Mouse (Mus musculus) neural tube, embryonic 15.5 days (tissue): ENCODE measurements at regions not wholly inside any gene's neighbourhood (a gene's known extent, or its start where the extent isn't known, plus 50 kb on each side); places are given as distances from the start of the nearest gene placed in this dataset.

Experiments used
- ATAC-seq: fragments of 200-750 bp; cut with Nextera tagmentation; 2 replicates; pipeline ENCODE4 v1.8.0; 2017; ENCODE audit warnings: mild to moderate bottlenecking, moderate TSS enrichment, moderate library complexity; ENCODE audit not compliant: low FRiP score
- H3K27ac ChIP-seq: fragments of 300-500 bp; sonication (generic); replicated peaks from 2 replicates; pipeline ENCODE4 v1.5.1; 2015; ENCODE audit warnings: mild to moderate bottlenecking, inconsistent platforms
- H3K27me3 ChIP-seq: fragments of 300-500 bp; sonication (generic); replicated peaks from 2 replicates; pipeline ENCODE4 v1.6.1; 2015; ENCODE audit warnings: inconsistent platforms
- H3K36me3 ChIP-seq: fragments of 300-500 bp; sonication (generic); 2 replicates; pipeline ENCODE4 v1.6.1; 2015; ENCODE audit warnings: inconsistent platforms
- H3K4me1 ChIP-seq: fragments of 300-500 bp; sonication (generic); 2 replicates; pipeline ENCODE4 v1.6.1; 2015; ENCODE audit warnings: inconsistent platforms
- H3K4me2 ChIP-seq: fragments of 300-500 bp; sonication (generic); 2 replicates; pipeline ENCODE4 v1.6.1; 2015; ENCODE audit warnings: inconsistent platforms, mild to moderate bottlenecking, moderate library complexity
- H3K4me3 ChIP-seq: fragments of 300-500 bp; sonication (generic); replicated peaks from 2 replicates; pipeline ENCODE4 v1.5.1; 2015; ENCODE audit warnings: mild to moderate bottlenecking, inconsistent platforms
- H3K9ac ChIP-seq: fragments of 300-500 bp; sonication (generic); replicated peaks from 2 replicates; pipeline ENCODE4 v1.6.1; 2015; ENCODE audit warnings: mild to moderate bottlenecking, inconsistent platforms
- H3K9me3 ChIP-seq: fragments of 300-500 bp; sonication (generic); replicated peaks from 2 replicates; pipeline ENCODE4 v1.6.1; 2016; ENCODE audit warnings: inconsistent platforms
- WGBS: fragments of 180-500 bp; shearing (Covaris S2); methylation state at CpG from one replicate; pipeline ENCODE4 v1.1.7; 2015; ENCODE audit warnings: mixed read lengths; 5-methylcytosine and 5-hydroxymethylcytosine counted together

GRCm38 (mm10) chr3:57228400-57228799 lies 73.4 kb downstream of the Tm4sf1 start:
- Histone ChIP-seq H3K4me3 (no peak overlapping the region), H3K27me3 (no peaks in the 10 kb centered on the region), H3K36me3 (no peaks in the 10 kb centered on the region), H3K9ac (no peak overlapping the region), H3K4me2 (no peak overlapping the region), H3K4me1 (no peaks in the 10 kb centered on the region), H3K9me3 (no peaks in the 10 kb centered on the region), H3K27ac (no peak overlapping the region)
- WGBS = 88% methylated on average over 2 of the region's 2 CpGs
- ATAC-seq = no peak

DNA sequence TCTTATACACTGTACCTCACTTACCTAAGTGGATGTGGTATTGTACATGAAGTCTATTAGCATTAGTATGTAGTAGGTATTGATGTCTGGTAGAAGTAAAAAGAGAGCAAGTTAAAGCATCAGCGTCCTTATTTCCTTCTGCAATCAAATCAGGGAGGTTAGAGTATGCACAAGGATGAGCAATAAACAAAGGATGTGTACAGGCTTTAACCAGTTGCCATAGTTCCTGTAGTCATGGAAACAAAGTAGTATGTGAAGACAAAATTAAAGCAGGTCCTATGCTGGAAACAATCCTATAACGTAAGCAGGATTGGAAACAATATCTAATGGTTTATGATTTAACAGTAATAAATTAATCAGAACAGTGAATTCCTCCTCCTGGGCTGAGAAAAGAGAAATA lies 78.0 kb downstream of the Tm4sf1 start:
- H3K9ac ChIP-seq = no peak overlapping the region
- H3K4me2 ChIP-seq = no peak overlapping the region
- H3K27me3 ChIP-seq = no peaks in the 10 kb centered on the region
- WGBS = 29% methylated on average over 2 of the region's 2 CpGs
- no peak overlapping the region for H3K4me3 ChIP-seq
- no peaks in the 10 kb centered on the region for H3K4me1 ChIP-seq
- H3K36me3 ChIP-seq = no peaks in the 10 kb centered on the region
- H3K9me3 ChIP-seq = no peaks in the 10 kb centered on the region
- no peak; the same call in 1 of the 2 replicates for ATAC-seq
- no peak overlapping the region for H3K27ac ChIP-seq

DNA sequence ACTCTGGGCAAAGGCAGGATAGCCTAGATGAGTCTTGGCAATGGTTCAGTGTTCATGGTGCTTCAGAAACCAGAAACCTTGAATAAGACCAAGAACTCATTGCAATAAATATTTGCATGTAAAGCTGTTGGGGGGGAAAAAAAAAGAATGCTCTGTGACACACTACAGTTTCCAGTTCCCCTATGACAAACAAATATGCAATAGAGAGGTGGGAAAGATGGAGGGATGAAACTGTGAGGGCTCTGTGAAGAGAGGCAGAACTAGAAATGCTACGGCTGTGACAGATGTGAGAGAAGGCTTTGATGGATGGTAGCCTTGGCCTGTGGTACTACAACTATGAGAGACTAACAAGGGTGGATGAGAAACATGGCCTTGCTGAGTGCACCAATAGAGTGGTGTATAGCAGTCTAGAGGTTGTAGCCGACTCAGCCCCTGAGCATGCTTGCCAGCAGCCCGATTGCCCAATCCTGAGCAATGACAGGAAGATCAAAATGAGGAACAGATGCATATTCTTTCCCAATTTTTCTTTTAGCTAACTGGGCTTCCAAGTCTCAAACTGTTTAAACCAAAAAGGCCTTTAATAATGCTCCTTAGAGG lies 79.4 kb downstream of the Tm4sf1 start:
- Histone ChIP-seq H3K27me3 (no peaks in the 10 kb centered on the region), H3K27ac (no peak overlapping the region), H3K9ac (no peak overlapping the region), H3K4me3 (no peak overlapping the region), H3K4me1 (no peaks in the 10 kb centered on the region), H3K4me2 (no peak overlapping the region), H3K9me3 (no peaks in the 10 kb centered on the region), H3K36me3 (no peaks in the 10 kb centered on the region)
- WGBS = 92% methylated on average over 3 of the region's 3 CpGs
- no peak for ATAC-seq

- Histone ChIP-seq H3K9me3 (no peaks in the 10 kb centered on the region), H3K36me3 (no peaks in the 10 kb centered on the region), H3K4me2 (no peak overlapping the region), H3K4me3 (no peak overlapping the region), H3K27me3 (no peaks in the 10 kb centered on the region), H3K4me1 (no peaks in the 10 kb centered on the region), H3K27ac (no peak overlapping the region), H3K9ac (no peak overlapping the region)
- ATAC-seq = no peak
- WGBS = 67% methylated on average over 3 of the region's 3 CpGs
Observed at GRCm38 (mm10) chr3:57218431-57218830, 83.4 kb downstream of the Tm4sf1 start.

DNA sequence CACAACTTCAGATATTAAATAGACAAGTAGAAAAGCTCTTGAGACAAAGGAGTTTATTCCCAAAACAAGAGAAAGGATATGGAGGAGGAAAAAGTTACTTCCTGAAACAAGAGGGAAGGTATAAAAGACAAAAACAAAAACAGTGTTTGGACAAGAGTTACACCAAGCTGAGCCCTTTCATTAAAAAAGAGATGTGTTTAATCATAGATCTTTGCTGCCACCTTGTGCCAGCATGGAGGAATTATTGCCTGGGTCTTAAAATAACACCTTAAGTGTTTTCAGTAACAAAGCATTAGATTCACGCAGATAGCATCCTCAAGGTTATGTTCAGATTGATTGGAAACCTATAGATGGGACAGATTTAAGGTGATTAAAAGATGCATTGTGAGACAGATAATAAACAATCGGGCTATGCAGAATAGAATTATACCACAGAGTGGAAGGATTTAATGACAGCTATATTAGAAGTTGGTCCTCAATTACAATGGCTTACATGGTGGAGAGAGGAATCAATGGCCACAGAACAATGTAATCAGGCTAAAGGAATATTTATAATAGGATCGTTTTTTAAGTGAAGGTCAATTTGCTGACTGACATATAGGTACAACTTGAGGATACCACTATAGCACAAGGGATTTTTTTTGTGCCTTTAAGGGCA lies 97.6 kb downstream of the Tm4sf1 start:
- Histone ChIP-seq H3K9ac (no peak overlapping the region), H3K4me3 (no peak overlapping the region), H3K4me1 (no peaks in the 10 kb centered on the region), H3K27ac (no peak overlapping the region), H3K27me3 (no peaks in the 10 kb centered on the region), H3K36me3 (no peaks in the 10 kb centered on the region), H3K9me3 (no peaks in the 10 kb centered on the region), H3K4me2 (no peak overlapping the region)
- ATAC-seq = peak; percentile 66; the same call in 1 of the 2 replicates
- WGBS = 25% methylated on average over 3 of the region's 3 CpGs

DNA sequence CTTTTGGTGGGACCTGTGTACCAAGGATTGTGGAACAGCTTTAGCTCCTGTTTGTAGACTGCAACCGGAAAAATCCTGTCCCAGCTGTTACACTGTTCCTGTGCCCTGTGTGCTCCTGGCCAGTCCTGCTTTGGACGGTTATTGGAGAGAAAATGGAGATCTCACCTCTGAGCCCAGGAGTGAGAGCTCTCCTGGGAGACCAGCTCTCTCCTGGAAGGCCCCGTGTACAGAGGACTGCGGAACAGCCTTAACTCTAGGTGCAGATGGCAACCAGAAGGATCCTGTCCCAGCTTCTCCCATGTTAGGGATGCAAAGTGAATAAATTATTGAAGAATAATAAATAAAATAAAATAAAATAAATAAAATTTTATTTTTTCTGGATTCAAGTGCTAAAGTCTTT lies 98.4 kb downstream of the Tm4sf1 start:
- Histone ChIP-seq H3K9ac (no peak overlapping the region), H3K27me3 (no peaks in the 10 kb centered on the region), H3K4me2 (no peak overlapping the region), H3K4me3 (no peak overlapping the region), H3K27ac (no peak overlapping the region), H3K9me3 (no peaks in the 10 kb centered on the region), H3K4me1 (no peaks in the 10 kb centered on the region), H3K36me3 (no peaks in the 10 kb centered on the region)
- WGBS = 71% methylated on average over 4 of the region's 4 CpGs
- no peak for ATAC-seq

DNA sequence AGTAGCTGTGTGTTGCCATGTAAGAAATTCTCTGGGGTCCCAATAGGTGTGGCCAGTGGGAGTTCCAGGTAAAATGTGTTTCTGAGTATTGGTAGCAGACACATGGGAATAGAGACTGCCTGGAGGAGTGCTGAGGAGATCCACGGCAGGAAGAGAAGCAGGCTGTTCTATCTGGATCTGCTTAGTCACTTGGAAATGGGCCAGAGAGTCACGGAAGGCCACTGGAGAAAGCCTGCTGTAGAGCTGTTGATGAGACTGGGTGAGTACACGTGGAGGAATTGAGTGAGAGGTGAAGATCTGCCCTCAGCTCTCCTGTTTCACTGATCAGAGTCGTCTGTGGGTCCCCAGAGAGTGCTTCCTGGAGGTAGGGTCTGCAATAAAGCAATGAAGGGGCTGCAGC lies 120.2 kb downstream of the Tm4sf1 start:
- no peak overlapping the region for H3K9ac ChIP-seq
- no peak overlapping the region for H3K27ac ChIP-seq
- no peaks in the 10 kb centered on the region for H3K4me1 ChIP-seq
- H3K27me3 ChIP-seq = no peaks in the 10 kb centered on the region
- H3K4me3 ChIP-seq = no peak overlapping the region
- WGBS = 55% methylated on average over 4 of the region's 4 CpGs
- ATAC-seq = no peak
- H3K36me3 ChIP-seq = no peaks in the 10 kb centered on the region
- no peaks in the 10 kb centered on the region for H3K9me3 ChIP-seq
- H3K4me2 ChIP-seq = no peak overlapping the region

- H3K9me3 ChIP-seq = no peaks in the 10 kb centered on the region
- H3K4me3 ChIP-seq = no peak overlapping the region
- H3K9ac ChIP-seq = no peak overlapping the region
- WGBS = 36% methylated on average over 4 of the region's 4 CpGs
- H3K36me3 ChIP-seq = no peaks in the 10 kb centered on the region
- no peaks in the 10 kb centered on the region for H3K4me1 ChIP-seq
- no peaks in the 10 kb centered on the region for H3K27me3 ChIP-seq
- H3K27ac ChIP-seq = no peak overlapping the region
- H3K4me2 ChIP-seq = no peak overlapping the region
- ATAC-seq = no peak
Observed at GRCm38 (mm10) chr3:57153177-57153948, 148.4 kb downstream of the Tm4sf1 start.

- no peaks in the 10 kb centered on the region for H3K4me1 ChIP-seq
- 64% methylated on average over 3 of the region's 3 CpGs for WGBS
Observed at GRCm38 (mm10) chr3:57149156-57149555, 152.6 kb downstream of the Tm4sf1 start.

GRCm38 (mm10) chr3:57136847-57137246 lies 164.9 kb downstream of the Tm4sf1 start:
- 13% methylated on average over 24 of the region's 24 CpGs for WGBS
- no peaks in the 10 kb centered on the region for H3K4me1 ChIP-seq
- no peaks in the 10 kb centered on the region for H3K36me3 ChIP-seq
- peak; percentile 86 for ATAC-seq
- peak overlapping the region; percentile 60 for H3K4me2 ChIP-seq
- H3K27me3 ChIP-seq = no peaks in the 10 kb centered on the region
- peak overlapping the region; percentile 38 for H3K4me3 ChIP-seq
- peak overlapping the region; percentile 30; the same call in 1 of the 2 replicates for H3K9ac ChIP-seq
- H3K9me3 ChIP-seq = no peaks in the 10 kb centered on the region; the same call in 1 of the 2 replicates
- H3K27ac ChIP-seq = no peak overlapping the region

More at GRCm38 (mm10) chr3:57149156-57149555, 152.6 kb downstream of the Tm4sf1 start:
- ATAC-seq = no peak
- H3K27ac ChIP-seq = no peak overlapping the region
- H3K9me3 ChIP-seq = no peaks in the 10 kb centered on the region
- H3K4me2 ChIP-seq = no peak overlapping the region
- no peak overlapping the region for H3K4me3 ChIP-seq
- H3K27me3 ChIP-seq = no peaks in the 10 kb centered on the region
- no peaks in the 10 kb centered on the region for H3K36me3 ChIP-seq
- no peak overlapping the region for H3K9ac ChIP-seq

- H3K27me3 ChIP-seq = no peaks in the 10 kb centered on the region
- no peak overlapping the region for H3K4me2 ChIP-seq
- no peaks in the 10 kb centered on the region for H3K36me3 ChIP-seq
- H3K9me3 ChIP-seq = no peaks in the 10 kb centered on the region
- H3K27ac ChIP-seq = no peak overlapping the region
- no peaks in the 10 kb centered on the region for H3K4me1 ChIP-seq
- no peak overlapping the region for H3K9ac ChIP-seq
- no peak for ATAC-seq
- 90% methylated on average over 2 of the region's 2 CpGs for WGBS
- H3K4me3 ChIP-seq = no peak overlapping the region
Observed at GRCm38 (mm10) chr3:57128606-57129005, 173.2 kb downstream of the Tm4sf1 start.
